Mouse (Mus musculus) cerebellum, postnatal 4 days (tissue): ENCODE data around the gene Pskh1.

Experiments used
- DNase-seq, 2 experiments: peaks; one replicate each; pipeline ENCODE4 v3.0.0; 2022; ENCODE audit warnings: low spot score in 2 of 2, mixed read lengths in 1 of 2

The Pskh1 gene

DNA sequence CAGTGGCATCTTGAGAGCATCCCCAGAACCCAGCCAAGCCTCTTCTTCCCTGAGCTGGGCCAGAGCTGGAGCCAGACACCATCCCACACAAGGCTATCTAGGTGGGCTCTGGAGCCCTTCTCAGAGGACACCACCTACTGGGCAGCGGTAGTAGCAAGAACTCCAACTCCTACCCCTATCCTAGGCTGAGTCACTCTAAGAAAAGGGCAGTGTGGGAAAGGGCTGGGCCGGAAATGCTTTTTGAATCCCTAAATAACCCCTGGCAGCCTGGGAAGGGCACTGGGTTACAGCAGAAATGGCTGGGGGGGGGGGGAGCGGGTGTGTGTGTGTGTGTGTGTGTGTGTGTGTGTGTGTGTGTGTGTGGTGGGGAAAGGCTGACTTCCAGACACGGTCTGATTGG, 57.6 kb downstream of the Pskh1 start:
- DNase-seq, result no peak

GRCm38 (mm10) chr8:105959350-105959749, 59.1 kb downstream of the Pskh1 start:
- peak in 1 of 2 experiments; percentile 62 for DNase-seq

- DNase-seq, result no peak
These were observed 60.9 kb downstream of the Pskh1 start for GRCm38 (mm10) chr8:105961101-105961500.

DNA sequence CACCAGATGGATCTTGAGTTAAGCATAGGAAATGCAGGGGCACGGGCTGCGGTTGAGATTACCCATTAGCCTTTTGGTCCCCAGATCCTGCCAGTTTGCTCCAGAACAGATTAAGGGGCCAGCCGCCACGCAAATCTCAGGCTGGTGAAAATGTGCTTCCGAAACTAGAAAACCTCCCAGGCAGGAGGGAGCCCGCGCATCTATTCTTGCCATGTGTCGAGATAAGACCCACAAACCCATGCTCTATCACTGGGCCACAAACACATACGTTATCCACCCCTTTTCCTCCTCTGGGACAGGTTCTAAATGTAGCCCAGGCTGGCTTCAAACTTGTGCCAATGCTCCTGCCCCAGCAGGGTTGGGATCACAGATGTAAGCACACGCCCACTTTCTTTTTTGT, 61.3 kb downstream of the Pskh1 start:
- DNase-seq, result no peak

DNA sequence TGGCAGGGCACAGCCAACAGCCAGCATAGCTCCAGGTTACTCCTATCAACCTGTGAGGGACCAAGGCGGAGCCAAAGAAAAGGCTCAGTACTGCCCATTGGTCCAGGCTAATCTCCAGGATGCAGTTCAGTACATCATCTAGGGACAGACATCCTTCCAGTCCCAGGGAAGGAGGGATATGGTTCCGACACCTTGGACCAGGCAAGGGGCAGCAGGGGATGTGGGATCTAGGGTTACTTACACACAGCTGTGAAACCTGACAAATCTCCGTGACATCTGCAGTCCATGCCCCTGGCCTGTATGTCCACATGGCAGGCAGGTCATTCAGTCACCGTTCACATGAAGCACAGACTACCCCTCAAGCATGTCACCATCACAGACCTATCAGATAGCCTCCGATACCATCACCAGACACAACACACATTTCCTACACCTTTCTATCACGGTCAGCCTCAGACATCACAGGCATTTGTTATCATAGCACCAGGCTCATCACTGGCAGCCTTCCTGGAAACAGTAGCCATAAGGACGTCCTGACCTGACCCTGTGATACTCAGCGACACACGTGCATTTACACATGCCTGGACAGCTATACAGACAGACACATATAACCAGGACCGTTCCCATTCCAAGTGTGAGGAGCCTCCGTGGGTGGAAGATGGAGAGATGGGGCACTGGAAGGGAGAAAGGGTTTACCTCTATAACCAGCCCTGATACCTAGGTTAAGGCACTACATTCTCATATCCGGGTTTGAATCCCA, 64.4 kb downstream of the Pskh1 start:
- DNase-seq, result no peak

DNA sequence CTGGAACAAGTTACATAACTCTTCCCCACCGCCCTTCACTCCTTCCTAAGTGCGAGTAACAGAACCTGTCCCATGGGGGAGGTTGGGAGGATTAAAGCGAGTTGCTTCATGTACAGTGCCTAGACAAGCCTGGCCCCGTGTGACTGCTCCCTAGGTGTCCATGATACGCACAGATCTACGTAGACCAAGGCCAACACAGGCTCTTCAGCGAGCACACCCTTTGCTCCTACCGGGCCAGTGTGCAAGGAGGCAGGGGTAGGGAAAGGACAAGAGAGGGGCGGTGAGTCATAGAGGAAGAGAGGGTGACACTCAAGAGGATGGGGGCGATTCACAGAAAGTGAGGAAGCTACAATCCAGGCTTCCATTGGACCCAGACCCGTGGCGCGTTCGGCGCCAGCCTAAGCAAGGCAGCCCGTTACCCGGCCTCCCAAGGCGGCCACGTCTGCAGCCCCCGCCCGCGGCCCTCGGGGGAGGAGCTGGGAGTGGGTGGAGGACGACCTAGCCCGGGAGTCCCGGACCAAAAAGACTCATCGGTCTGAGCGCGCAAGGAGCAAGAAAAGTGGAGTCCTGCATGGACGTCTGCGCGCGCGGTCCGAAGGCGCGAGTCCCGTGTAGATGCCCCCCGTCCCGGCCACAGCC, 65.1 kb downstream of the Pskh1 start:
- peak in 1 of 2 experiments; percentile 31 for DNase-seq

DNA sequence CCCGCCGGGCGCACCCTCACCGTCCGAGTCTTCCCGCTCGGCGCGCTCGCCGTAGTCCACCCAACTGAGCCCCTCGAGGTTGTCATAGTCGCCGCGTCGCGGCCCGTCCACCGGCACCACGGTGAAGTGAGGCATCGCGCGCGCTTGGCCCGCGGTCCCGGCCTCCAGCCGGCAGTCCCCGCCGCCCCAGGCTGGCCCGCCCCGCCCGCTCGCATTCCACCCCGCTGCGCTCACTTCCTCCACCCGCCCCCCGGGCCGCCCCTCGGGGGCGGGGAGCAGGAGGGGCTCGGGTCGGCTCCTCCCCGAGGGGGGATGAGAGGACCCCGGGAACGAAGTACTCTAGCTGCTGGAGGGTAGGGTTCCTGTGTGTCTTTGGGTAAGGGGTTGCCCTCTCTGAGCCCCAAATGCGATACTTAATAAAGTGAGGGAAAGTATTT, 65.7 kb downstream of the Pskh1 start, which contains the start of gene Slc12a4:
TSS of gene Slc12a4 (minus strand) at position 193 of the 437 bp plus-strand sequence.
- DNase-seq, result peak in 1 of 2 experiments; percentile 58

DNA sequence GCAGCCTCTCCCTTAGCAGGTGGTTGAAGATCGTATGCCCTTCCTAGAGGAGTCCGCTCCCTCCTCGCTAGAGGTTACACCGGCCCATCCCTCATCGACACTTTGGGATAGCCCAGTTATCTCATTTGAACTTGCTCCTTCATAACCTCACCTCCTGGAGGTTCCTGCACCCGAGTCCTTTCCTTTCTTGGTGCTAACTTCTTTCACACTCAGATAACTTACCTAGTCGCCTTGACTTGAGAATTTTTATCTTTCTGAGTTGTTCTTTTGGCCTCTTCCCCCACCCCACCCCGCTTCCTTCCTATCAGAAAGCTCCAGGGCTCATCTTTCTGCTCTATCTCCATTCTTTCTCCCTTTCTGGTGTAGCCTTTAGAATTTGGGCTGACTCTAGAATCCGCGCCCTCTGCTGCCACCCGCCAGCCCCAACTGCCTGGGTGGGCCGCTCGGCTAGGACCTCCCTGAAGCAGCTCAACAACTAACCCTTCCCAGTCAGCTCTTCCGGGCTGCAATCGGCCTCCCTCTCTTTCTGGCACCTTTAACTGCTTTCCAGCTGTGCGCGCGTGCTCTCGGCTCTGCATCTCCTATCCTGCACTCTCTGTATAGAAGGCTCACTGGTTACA, 66.6 kb downstream of the Pskh1 start:
- DNase-seq, result peak in 1 of 2 experiments; percentile 29

DNA sequence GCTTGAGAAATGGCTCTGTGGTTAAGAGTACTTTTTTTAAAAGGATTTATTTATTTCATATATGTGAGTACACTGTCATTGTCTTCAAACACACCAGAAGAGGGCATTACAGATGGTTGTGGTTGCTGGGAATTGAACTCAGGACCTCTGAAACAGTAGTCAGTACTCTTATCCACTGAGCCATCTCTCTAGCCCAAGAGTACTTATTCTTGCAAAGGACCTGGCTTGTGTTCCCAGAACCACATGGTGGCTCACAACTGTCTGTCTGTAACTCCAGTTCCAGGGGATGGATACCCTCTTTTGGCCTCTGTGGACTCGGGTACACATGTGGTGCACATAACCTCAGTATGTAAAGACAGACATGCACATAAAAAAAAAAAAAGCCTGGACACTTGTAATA, 69.1 kb downstream of the Pskh1 start:
- no peak for DNase-seq

DNA sequence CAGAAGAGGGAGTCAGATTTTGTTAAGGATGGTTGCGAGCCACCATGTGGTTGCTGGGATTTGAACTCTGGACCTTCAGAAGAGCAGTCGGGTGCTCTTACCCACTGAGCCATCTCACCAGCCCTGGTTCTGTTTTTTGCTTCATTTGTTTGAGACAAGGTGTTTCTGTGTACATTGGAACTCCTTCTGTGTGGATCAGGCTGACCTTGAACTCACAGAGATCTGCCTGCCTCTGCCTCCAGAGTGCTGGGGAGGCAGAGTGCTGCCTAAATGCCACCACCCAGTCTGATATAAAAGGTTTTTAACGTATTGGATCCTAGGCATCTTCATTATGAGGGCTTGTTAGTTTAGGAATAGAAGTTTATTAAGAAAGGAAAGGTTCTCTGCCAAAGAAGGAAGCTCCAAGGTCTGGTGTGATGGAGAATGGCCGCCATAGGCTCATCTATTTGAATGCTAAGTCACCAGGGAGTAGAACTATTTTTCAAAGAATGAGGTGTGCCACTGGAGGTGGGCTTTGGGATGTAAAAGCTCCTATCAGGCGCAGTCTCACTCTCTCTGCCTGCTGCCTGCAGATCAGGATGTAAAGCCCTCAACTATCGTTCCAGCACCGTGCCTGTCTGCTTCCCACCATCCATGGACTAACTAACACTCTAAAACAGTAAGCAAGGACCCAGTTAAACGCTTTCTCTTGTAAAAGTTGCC, 70.9 kb downstream of the Pskh1 start:
- no peak for DNase-seq

DNA sequence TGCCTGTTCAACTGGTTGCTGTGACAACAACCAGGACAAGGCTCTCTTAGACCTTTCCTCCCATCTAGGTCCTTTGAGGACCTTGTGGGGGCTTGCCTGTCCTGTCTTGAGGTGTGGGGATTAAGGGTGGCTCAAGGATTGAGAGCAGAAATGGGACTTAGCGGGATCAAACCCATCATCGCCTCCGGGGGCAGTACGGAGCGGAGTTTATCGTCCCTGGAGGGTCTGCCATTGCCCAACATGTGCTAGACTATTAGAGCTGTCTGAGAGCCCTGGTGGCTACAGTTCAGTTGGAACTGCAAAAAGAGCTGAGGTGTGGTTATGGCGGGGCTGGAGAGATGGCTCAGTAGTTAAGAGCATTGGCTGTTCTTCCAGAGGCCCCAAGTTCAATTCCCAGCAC, 75.1 kb downstream of the Pskh1 start:
- DNase-seq, result no peak

DNA sequence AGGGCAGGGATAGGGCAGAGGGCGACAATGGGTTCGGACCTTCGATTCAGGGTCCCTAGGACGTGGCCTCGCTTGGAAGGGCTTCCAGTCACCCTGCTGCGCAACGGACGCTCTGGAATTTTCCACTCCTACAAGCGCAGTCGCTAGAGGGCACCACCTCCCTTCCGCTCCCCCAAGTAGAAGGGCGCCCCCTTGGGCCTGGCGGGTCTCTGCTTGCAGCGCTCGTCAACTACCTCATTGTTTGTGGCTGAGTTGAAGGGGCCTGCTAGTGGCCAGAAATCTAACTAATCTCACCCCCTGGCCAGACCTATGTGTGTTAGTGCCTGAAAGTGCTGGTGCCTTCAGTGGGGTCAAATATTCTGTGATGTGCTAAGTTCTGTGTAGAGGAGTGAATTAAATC, 79.1 kb downstream of the Pskh1 start, which contains the start of gene Dpep3:
TSS of gene Dpep3 (minus strand) at position 105 of the 400 bp plus-strand sequence.
- no peak for DNase-seq

DNA sequence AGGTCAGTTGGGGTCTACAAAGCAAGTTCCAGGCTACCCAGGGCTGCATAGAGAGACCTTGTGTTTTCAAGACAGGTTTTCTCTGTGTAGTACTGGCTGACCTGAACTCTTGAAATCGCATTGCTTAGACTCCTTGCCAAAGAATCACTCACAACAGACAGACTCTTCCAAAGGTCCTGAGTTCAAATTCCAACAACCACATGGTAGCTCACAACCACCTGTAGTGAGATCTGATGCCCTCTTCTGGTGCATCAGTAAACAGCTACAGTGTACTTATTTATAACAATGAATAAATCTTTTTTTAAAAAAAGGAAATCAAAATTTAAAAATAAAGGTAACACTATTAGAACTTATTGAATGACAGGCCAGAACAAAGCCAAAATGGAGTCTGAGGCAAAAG, 80.9 kb downstream of the Pskh1 start:
- no peak for DNase-seq
